Mouse (Mus musculus) hindbrain, embryonic 10.5 days (tissue): ENCODE results near the gene Gm11559. TPM values are rescaled to one million over a fixed set of nuclear protein-coding genes. Genes with fewer than 3 reads are reported as not detected.
"Not testable (repeated sequence)": the region's sequence is repeated elsewhere in the genome, so short reads cannot be mapped to it uniquely, and the experiment has no call there.

Source experiments
- DNase-seq: peaks from one replicate; pipeline ENCODE4 v3.0.0-alpha.2; 2017; ENCODE audit warnings: low spot score
- H3K27ac ChIP-seq: fragments of 300-500 bp; sonication (generic); 2 replicates; pipeline ENCODE4 v1.5.1; 2016; ENCODE audit warnings: mild to moderate bottlenecking, moderate library complexity
- H3K27me3 ChIP-seq: fragments of 300-500 bp; sonication (generic); 2 replicates; pipeline ENCODE4 v1.6.1; 2016; ENCODE audit warnings: mild to moderate bottlenecking; ENCODE audit not compliant: poor library complexity, insufficient read depth, severe bottlenecking
- H3K36me3 ChIP-seq: fragments of 300-500 bp; sonication (generic); 2 replicates; pipeline ENCODE4 v1.6.1; 2016; ENCODE audit warnings: mild to moderate bottlenecking, moderate library complexity
- H3K4me1 ChIP-seq: fragments of 300-500 bp; sonication (generic); replicated peaks from 2 replicates; pipeline ENCODE4 v1.6.1; 2016; ENCODE audit warnings: mild to moderate bottlenecking
- H3K4me3 ChIP-seq: fragments of 300-500 bp; sonication (generic); 2 replicates; pipeline ENCODE4 v1.5.1; 2016; ENCODE audit warnings: mild to moderate bottlenecking, moderate library complexity
- H3K9me3 ChIP-seq: fragments of 300-500 bp; sonication (generic); 2 replicates; pipeline ENCODE4 v1.6.1; 2016; ENCODE audit warnings: mild to moderate bottlenecking, moderate library complexity
- WGBS: fragments of 180-500 bp; shearing (Covaris S2); methylation state at CpG from one replicate; pipeline ENCODE4 v1.1.7; 2016; 5-methylcytosine and 5-hydroxymethylcytosine counted together
- polyA plus RNA-seq: library from polyadenylated mRNA; unstranded; fragments of >200 nt; fragmentation: Nextera tagmentation; extraction: Ambion mirVana; gene quantifications from 2 replicates; pipeline ENCODE4 v1.2.1, GENCODE M21; 2016

Gm11559 gene
- polyA plus RNA-seq = not detected in 2 replicates

GRCm38 (mm10) chr11:99864176-99864575 lies at the start of gene Gm11559:
Gm11559 (plus strand) TSS chr11:99864476.
- H3K4me3 ChIP-seq, H3K27me3 ChIP-seq, H3K27ac ChIP-seq, H3K9me3 ChIP-seq, DNase-seq, H3K4me1 ChIP-seq, H3K36me3 ChIP-seq: not testable (repeated sequence)
- WGBS = 67% methylated on average over 1 of the region's 1 CpGs

- 90% methylated on average over 2 of the region's 2 CpGs for WGBS
- not testable (repeated sequence) for H3K36me3 ChIP-seq, H3K27me3 ChIP-seq, H3K4me3 ChIP-seq, H3K27ac ChIP-seq, DNase-seq, H3K4me1 ChIP-seq, H3K9me3 ChIP-seq
Observed at GRCm38 (mm10) chr11:99815566-99815965, 48.7 kb upstream of the Gm11559 start, which contains the start of gene Gm11564. Gm11564 (minus strand) TSS chr11:99815666.

- DNase-seq = no peak
- Histone ChIP-seq H3K27me3 (no peaks in the 10 kb centered on the region), H3K4me3 (no peak within 1 kb of the TSS), H3K9me3 (no peaks in the 10 kb centered on the region), H3K4me1 (no peaks in the 10 kb centered on the region), H3K36me3 (no peaks in the 10 kb centered on the region), H3K27ac (no peak within 1 kb of the TSS)
- WGBS = 88% methylated on average over 1 of the region's 1 CpGs
Observed at GRCm38 (mm10) chr11:99837966-99838365, 26.3 kb upstream of the Gm11559 start, which contains the start of gene 2300003K06Rik. 2300003K06Rik (minus strand) TSS chr11:99838066.

- DNase-seq = no peak
- Histone ChIP-seq H3K27me3 (no peaks in the 10 kb centered on the region), H3K4me1 (no peaks in the 10 kb centered on the region), H3K4me3 (no peak overlapping the region), H3K9me3 (no peaks in the 10 kb centered on the region), H3K36me3 (no peaks in the 10 kb centered on the region), H3K27ac (no peak overlapping the region)
- 87% methylated on average over 1 of the region's 1 CpGs for WGBS
Observed at GRCm38 (mm10) chr11:99842185-99842584, 22.1 kb upstream of the Gm11559 start.

- Histone ChIP-seq H3K4me3 (no peak overlapping the region), H3K36me3 (no peaks in the 10 kb centered on the region), H3K27me3 (no peaks in the 10 kb centered on the region), H3K27ac (no peak overlapping the region), H3K9me3 (0 out of 2 replicates have a peak, but pooled peaks cover 4% of the 10 kb centered on the region), H3K4me1 (no peaks in the 10 kb centered on the region)
- 87% methylated on average over 2 of the region's 2 CpGs for WGBS
- DNase-seq = no peak
Observed at GRCm38 (mm10) chr11:99846746-99847145, 17.5 kb upstream of the Gm11559 start.

- no peak within 1 kb of the TSS for H3K27ac ChIP-seq
- no peak for DNase-seq
- no peak within 1 kb of the TSS for H3K4me3 ChIP-seq
- 0 out of 2 replicates have a peak, but pooled peaks cover 4% of the 10 kb centered on the region for H3K9me3 ChIP-seq
- no peaks in the 10 kb centered on the region for H3K36me3 ChIP-seq
- H3K27me3 ChIP-seq = no peaks in the 10 kb centered on the region
- H3K4me1 ChIP-seq = no peaks in the 10 kb centered on the region
Observed at GRCm38 (mm10) chr11:99851508-99851907, 12.8 kb upstream of the Gm11559 start, which contains the start of gene Krtap4-16. Krtap4-16 (minus strand) TSS chr11:99851608.

GRCm38 (mm10) chr11:99854121-99854520 lies 10.2 kb upstream of the Gm11559 start:
- DNase-seq = peak; percentile 15
- 0 out of 2 replicates have a peak, but pooled peaks cover 4% of the 10 kb centered on the region for H3K9me3 ChIP-seq
- WGBS = 63% methylated on average over 3 of the region's 3 CpGs
- no peaks in the 10 kb centered on the region for H3K4me1 ChIP-seq
- no peak overlapping the region for H3K27ac ChIP-seq
- H3K4me3 ChIP-seq = no peak overlapping the region
- H3K36me3 ChIP-seq = no peaks in the 10 kb centered on the region
- no peaks in the 10 kb centered on the region for H3K27me3 ChIP-seq

GRCm38 (mm10) chr11:99857617-99858016 lies 6.7 kb upstream of the Gm11559 start, which contains the start of gene Gm11568:
Gm11568 (plus strand) TSS chr11:99857917.
- Histone ChIP-seq H3K4me1 (no peaks in the 10 kb centered on the region), H3K9me3 (no peaks in the 10 kb centered on the region), H3K4me3 (no peak within 1 kb of the TSS), H3K36me3 (no peaks in the 10 kb centered on the region), H3K27ac (no peak within 1 kb of the TSS), H3K27me3 (no peaks in the 10 kb centered on the region)
- WGBS = 86% methylated on average over 2 of the region's 2 CpGs
- no peak for DNase-seq

GRCm38 (mm10) chr11:99858761-99859160 lies 5.5 kb upstream of the Gm11559 start:
- WGBS = 83% methylated on average over 2 of the region's 2 CpGs
- Histone ChIP-seq H3K9me3 (no peaks in the 10 kb centered on the region), H3K4me3 (no peak overlapping the region), H3K4me1 (no peaks in the 10 kb centered on the region), H3K36me3 (no peaks in the 10 kb centered on the region), H3K27ac (no peak overlapping the region), H3K27me3 (no peaks in the 10 kb centered on the region)
- DNase-seq = no peak

- not testable (repeated sequence) for H3K36me3 ChIP-seq, H3K27me3 ChIP-seq, H3K4me1 ChIP-seq, H3K9me3 ChIP-seq, DNase-seq, H3K27ac ChIP-seq, H3K4me3 ChIP-seq
- WGBS = 83% methylated on average over 1 of the region's 1 CpGs
Observed at GRCm38 (mm10) chr11:99873089-99873488, 8.8 kb downstream of the Gm11559 start, which contains the start of gene Krtap9-1. Krtap9-1 (plus strand) TSS chr11:99873389.

GRCm38 (mm10) chr11:99878887-99879286 lies 14.6 kb downstream of the Gm11559 start, which contains the start of gene Gm11567:
Gm11567 (plus strand) TSS chr11:99879187.
- WGBS = 56% methylated on average over 1 of the region's 1 CpGs
- H3K9me3 ChIP-seq, H3K4me3 ChIP-seq, H3K27me3 ChIP-seq, H3K27ac ChIP-seq, H3K36me3 ChIP-seq, DNase-seq, H3K4me1 ChIP-seq: not testable (repeated sequence)

- Histone ChIP-seq H3K4me3 (no peak within 1 kb of the TSS), H3K4me1 (no peaks in the 10 kb centered on the region)
- WGBS = 86% methylated on average over 2 of the region's 2 CpGs
Observed at GRCm38 (mm10) chr11:99907620-99908019, 43.3 kb downstream of the Gm11559 start, which contains the start of gene Krtap31-1. Krtap31-1 (plus strand) TSS chr11:99907920.

GRCm38 (mm10) chr11:99914451-99914850 lies 50.2 kb downstream of the Gm11559 start, which contains the start of gene Gm11565:
Gm11565 (plus strand) TSS chr11:99914751.
- no peak within 1 kb of the TSS for H3K4me3 ChIP-seq
- H3K27me3 ChIP-seq = no peaks in the 10 kb centered on the region
- H3K4me1 ChIP-seq = no peaks in the 10 kb centered on the region
- WGBS = 92% methylated on average over 3 of the region's 3 CpGs
- H3K36me3 ChIP-seq = no peaks in the 10 kb centered on the region
- no peaks in the 10 kb centered on the region for H3K9me3 ChIP-seq
- DNase-seq = no peak
- no peak within 1 kb of the TSS for H3K27ac ChIP-seq

More at GRCm38 (mm10) chr11:99907620-99908019, 43.3 kb downstream of the Gm11559 start, which contains the start of gene Krtap31-1:
- DNase-seq = no peak
- Histone ChIP-seq H3K27me3 (no peaks in the 10 kb centered on the region), H3K27ac (no peak within 1 kb of the TSS), H3K36me3 (no peaks in the 10 kb centered on the region), H3K9me3 (no peaks in the 10 kb centered on the region)
